Mouse (Mus musculus): ENCODE data around the gene Bex3.
"Not testable (repeated sequence)": the region's sequence is repeated elsewhere in the genome, so short reads cannot be mapped to it uniquely, and the experiment has no call there.

Gene Bex3

GRCm38 (mm10) chrX:136269743-136270392 is at the start of gene Bex3:
Gene Bex3, plus strand, starts transcription at chrX:136270253.
- peak; percentile 96 for DNase-seq

GRCm38 (mm10) chrX:136223714-136224113 is 46.3 kb upstream of the Bex3 start:
- DNase-seq: no peak

GRCm38 (mm10) chrX:136227768-136228167 is 42.3 kb upstream of the Bex3 start:
- no peak for DNase-seq

GRCm38 (mm10) chrX:136238118-136238517 is 31.9 kb upstream of the Bex3 start:
- no peak for DNase-seq

- DNase-seq: no peak
Observed at GRCm38 (mm10) chrX:136243181-136243580, 26.9 kb upstream of the Bex3 start.

GRCm38 (mm10) chrX:136244574-136245229 is 25.4 kb upstream of the Bex3 start, which contains the start of gene Tceal9:
Gene Tceal9, plus strand, starts transcription at chrX:136245079.
- DNase-seq: peak; percentile 98

- DNase-seq: peak; percentile 87
Observed at GRCm38 (mm10) chrX:136245521-136246071, 24.5 kb upstream of the Bex3 start.

- DNase-seq: no peak
Observed at GRCm38 (mm10) chrX:136248811-136249210, 21.2 kb upstream of the Bex3 start.

GRCm38 (mm10) chrX:136249671-136250070 is 20.4 kb upstream of the Bex3 start:
- no peak for DNase-seq

GRCm38 (mm10) chrX:136252023-136252729 is 17.9 kb upstream of the Bex3 start:
- no peak for DNase-seq

- DNase-seq: no peak
Observed at GRCm38 (mm10) chrX:136267720-136268119, 2.3 kb upstream of the Bex3 start.

- DNase-seq: no peak
Observed at GRCm38 (mm10) chrX:136268173-136268572, 1.9 kb upstream of the Bex3 start.

GRCm38 (mm10) chrX:136270393-136271111 is 499 bp downstream of the Bex3 start:
- DNase-seq: not testable (repeated sequence)

- DNase-seq: no peak
Observed at GRCm38 (mm10) chrX:136274542-136274941, 4.5 kb downstream of the Bex3 start.

- DNase-seq: no peak
Observed at GRCm38 (mm10) chrX:136275386-136275785, 5.3 kb downstream of the Bex3 start.

GRCm38 (mm10) chrX:136277577-136277976 is 7.5 kb downstream of the Bex3 start:
- no peak for DNase-seq

- DNase-seq: no peak
Observed at GRCm38 (mm10) chrX:136278401-136278800, 8.3 kb downstream of the Bex3 start.

GRCm38 (mm10) chrX:136279410-136279809 is 9.4 kb downstream of the Bex3 start:
- DNase-seq: no peak

- no peak for DNase-seq
Observed at GRCm38 (mm10) chrX:136290817-136291281, 20.8 kb downstream of the Bex3 start.

- no peak for DNase-seq
Observed at GRCm38 (mm10) chrX:136304295-136304694, 34.2 kb downstream of the Bex3 start.

GRCm38 (mm10) chrX:136306196-136306595 is 36.1 kb downstream of the Bex3 start:
- no peak for DNase-seq

- DNase-seq: no peak
Observed at GRCm38 (mm10) chrX:136313303-136313702, 43.2 kb downstream of the Bex3 start.
